Mouse (Mus musculus) ES-Bruce4 (cell line): ENCODE results near the gene Hoxa9. TPM values are rescaled to one million over a fixed set of nuclear protein-coding genes. Genes with fewer than 3 reads are reported as not detected.

ENCODE experiments used
- H3K27ac ChIP-seq: 2 replicates; pipeline ENCODE4 v1.5.1; 2012; ENCODE audit warnings: low read length, inconsistent platforms; ENCODE audit not compliant: insufficient read depth
- H3K27me3 ChIP-seq: 2 replicates; pipeline ENCODE4 v1.6.1; 2012; ENCODE audit warnings: mild to moderate bottlenecking, low read length, inconsistent platforms; ENCODE audit not compliant: control insufficient read depth, poor library complexity, insufficient read depth, severe bottlenecking
- H3K36me3 ChIP-seq: 2 replicates; pipeline ENCODE4 v1.6.1; 2012; ENCODE audit warnings: inconsistent platforms, mild to moderate bottlenecking, low read length, moderate library complexity; ENCODE audit not compliant: control insufficient read depth, poor library complexity, insufficient read depth, severe bottlenecking
- H3K4me1 ChIP-seq: one replicate; pipeline ENCODE4 v1.8.1; 2011; ENCODE audit warnings: low read length; ENCODE audit not compliant: control insufficient read depth, insufficient read depth
- H3K4me3 ChIP-seq: 2 replicates; pipeline ENCODE4 v1.5.1; 2011; ENCODE audit warnings: low read depth, mild to moderate bottlenecking, low read length
- H3K9ac ChIP-seq: 2 replicates; pipeline ENCODE4 v1.6.1; 2012; ENCODE audit warnings: low read depth, mild to moderate bottlenecking, inconsistent platforms; ENCODE audit not compliant: poor library complexity, severe bottlenecking
- H3K9me3 ChIP-seq: replicated peaks from 2 replicates; pipeline ENCODE4 v1.6.1; 2012; ENCODE audit warnings: mild to moderate bottlenecking, low read length, inconsistent platforms; ENCODE audit not compliant: control insufficient read depth, poor library complexity, insufficient read depth, severe bottlenecking
- CTCF ChIP-seq: IDR thresholded peaks from one replicate; pipeline ENCODE4 v1.8.1; 2011; ENCODE audit warnings: low read depth, low read length
- EP300 ChIP-seq: IDR thresholded peaks from 2 replicates; pipeline ENCODE4 v1.6.1; 2011; ENCODE audit warnings: low read depth, low read length; ENCODE audit not compliant: insufficient read depth
- POLR2A ChIP-seq: IDR thresholded peaks from one replicate; pipeline ENCODE4 v1.8.1; 2011; ENCODE audit warnings: low read length; ENCODE audit not compliant: insufficient read depth
- polyA plus RNA-seq: library from polyadenylated mRNA; stranded (reverse); fragments of >200 nt; gene quantifications from 2 replicates; pipeline ENCODE4 v1.2.4, GENCODE M21; 2011; ENCODE audit warnings: low read depth; ENCODE audit not compliant: missing spikeins, insufficient read depth, insufficient read length

The Hoxa9 gene
- polyA plus RNA-seq, 1 experiment = not detected

GRCm38 (mm10) chr6:52246403-52246803 is 15.5 kb upstream of the Hoxa9 start:
- Histone ChIP-seq H3K27ac (no peak overlapping the region), H3K4me3 (no peak overlapping the region), H3K4me1 (no peaks in the 10 kb centered on the region), H3K9me3 (no peaks in the 10 kb centered on the region), H3K36me3 (no peaks in the 10 kb centered on the region), H3K9ac (no peak overlapping the region), H3K27me3 (peaks cover 61% of the 10 kb centered on the region)
- TF ChIP-seq EP300 (no peak), CTCF (no peak)

GRCm38 (mm10) chr6:52245757-52246142 is 14.9 kb upstream of the Hoxa9 start, which contains the start of gene Hoxa11:
Hoxa11 (minus strand) TSS chr6:52245810.
- H3K4me3 ChIP-seq = peak within 1 kb of the TSS; percentile 6

GRCm38 (mm10) chr6:52245040-52245756 is 14.3 kb upstream of the Hoxa9 start:
- H3K4me1 ChIP-seq = no peaks in the 10 kb centered on the region
- H3K9ac ChIP-seq = peak overlapping the region; percentile 39; the same call in 1 of the 2 replicates
- no peaks in the 10 kb centered on the region for H3K36me3 ChIP-seq
- no peak overlapping the region for H3K27ac ChIP-seq
- peak overlapping the region; percentile 6 for H3K4me3 ChIP-seq
- H3K27me3 ChIP-seq = peaks cover 64% of the 10 kb centered on the region
- H3K9me3 ChIP-seq = no peaks in the 10 kb centered on the region
- TF ChIP-seq CTCF = no peak
- no peak for TF ChIP-seq EP300
- no peak for TF ChIP-seq POLR2A

More at GRCm38 (mm10) chr6:52245757-52246142, 14.9 kb upstream of the Hoxa9 start, which contains the start of gene Hoxa11:
- H3K9me3 ChIP-seq = no peaks in the 10 kb centered on the region
- no peaks in the 10 kb centered on the region for H3K36me3 ChIP-seq
- peaks cover 64% of the 10 kb centered on the region for H3K27me3 ChIP-seq
- no peak within 1 kb of the TSS for H3K27ac ChIP-seq
- peak within 1 kb of the TSS; percentile 39; the same call in 1 of the 2 replicates for H3K9ac ChIP-seq
- no peaks in the 10 kb centered on the region for H3K4me1 ChIP-seq
- no peak for TF ChIP-seq EP300

- Histone ChIP-seq H3K36me3 (no peaks in the 10 kb centered on the region), H3K9me3 (no peaks in the 10 kb centered on the region), H3K9ac (peak overlapping the region; percentile 39; the same call in 1 of the 2 replicates), H3K4me3 (no peak overlapping the region), H3K27ac (no peak overlapping the region), H3K27me3 (peaks cover 64% of the 10 kb centered on the region), H3K4me1 (no peaks in the 10 kb centered on the region)
- no peak for TF ChIP-seq EP300
Observed at GRCm38 (mm10) chr6:52244471-52245039, 13.7 kb upstream of the Hoxa9 start.

- H3K9ac ChIP-seq = no peak overlapping the region
- no peaks in the 10 kb centered on the region for H3K9me3 ChIP-seq
- no peak overlapping the region for H3K4me3 ChIP-seq
- no peak overlapping the region for H3K27ac ChIP-seq
- TF ChIP-seq EP300 = 0 out of 2 replicates have a peak, but pooled peaks have one; percentile 39
- no peak for TF ChIP-seq CTCF
- peaks cover 58% of the 10 kb centered on the region for H3K27me3 ChIP-seq
- H3K36me3 ChIP-seq = no peaks in the 10 kb centered on the region
- no peaks in the 10 kb centered on the region for H3K4me1 ChIP-seq
Observed at GRCm38 (mm10) chr6:52243681-52244121, 12.8 kb upstream of the Hoxa9 start.

GRCm38 (mm10) chr6:52242801-52243332 is 12.0 kb upstream of the Hoxa9 start:
- Histone ChIP-seq H3K36me3 (no peaks in the 10 kb centered on the region), H3K9me3 (no peaks in the 10 kb centered on the region), H3K4me3 (no peak overlapping the region), H3K9ac (no peak overlapping the region), H3K27me3 (peaks cover 55% of the 10 kb centered on the region), H3K27ac (no peak overlapping the region), H3K4me1 (no peaks in the 10 kb centered on the region)
- TF ChIP-seq EP300 (no peak), POLR2A (no peak), CTCF (no peak)
